Mouse (Mus musculus) olfactory bulb, adult 2 months (tissue): Measurements from ENCODE around the gene Mtcl1. TPM values are rescaled to one million over a fixed set of nuclear protein-coding genes. Genes with fewer than 3 reads are reported as not detected.

Source experiments
- H3K27ac ChIP-seq: fragments of 200-500 bp; 2 replicates; pipeline ENCODE4 v1.5.1; 2012; ENCODE audit warnings: low read depth, low read length; ENCODE audit not compliant: insufficient read depth
- H3K4me1 ChIP-seq: fragments of 200-500 bp; 2 replicates; pipeline ENCODE4 v1.6.1; 2012; ENCODE audit warnings: low read length; ENCODE audit not compliant: control insufficient read depth, insufficient read depth
- H3K4me3 ChIP-seq: fragments of 200-500 bp; 2 replicates; pipeline ENCODE4 v1.5.1; 2012; ENCODE audit warnings: mild to moderate bottlenecking, low read depth, low read length, moderate library complexity; ENCODE audit not compliant: insufficient read depth
- CTCF ChIP-seq: fragments of 200-500 bp; IDR thresholded peaks from 2 replicates; pipeline ENCODE4 v1.5.1; 2012; ENCODE audit warnings: low read depth, mild to moderate bottlenecking, low read length, moderate library complexity; ENCODE audit not compliant: insufficient read depth
- POLR2A ChIP-seq: fragments of 200-500 bp; IDR thresholded peaks from 2 replicates; pipeline ENCODE4 v1.6.1; 2012; ENCODE audit warnings: mild to moderate bottlenecking, low read depth, low read length, moderate library complexity; ENCODE audit not compliant: insufficient read depth
- WGBS: fragments of 180-500 bp; shearing (Covaris S2); methylation state at CpG from one replicate; pipeline ENCODE4 v1.1.7; 2018; 5-methylcytosine and 5-hydroxymethylcytosine counted together
- polyA plus RNA-seq: library from polyadenylated mRNA; stranded (reverse); fragments of >200 nt; gene quantifications from 2 replicates; pipeline ENCODE4 v1.2.4, GENCODE M21; 2012; ENCODE audit warnings: low replicate concordance; ENCODE audit not compliant: missing spikeins, insufficient read depth, insufficient read length

Gene Mtcl1
- polyA plus RNA-seq, 1 experiment = not detected

GRCm38 (mm10) chr17:66362287-66363016 lies 87.1 kb downstream of the Mtcl1 start:
- WGBS = 70% methylated on average over 15 of the region's 15 CpGs
- peaks cover 14% of the 10 kb centered on the region for H3K4me1 ChIP-seq
- no peak overlapping the region for H3K4me3 ChIP-seq
- H3K27ac ChIP-seq = no peak overlapping the region
- TF ChIP-seq CTCF (no peak), POLR2A (no peak)

GRCm38 (mm10) chr17:66358026-66358978 lies 91.2 kb downstream of the Mtcl1 start:
- Histone ChIP-seq H3K4me3 (no peak overlapping the region), H3K27ac (no peak overlapping the region), H3K4me1 (no peaks in the 10 kb centered on the region)
- 70% methylated on average over 27 of the region's 27 CpGs for WGBS
- TF ChIP-seq POLR2A (no peak), CTCF (no peak)

GRCm38 (mm10) chr17:66357171-66358025 lies 92.2 kb downstream of the Mtcl1 start:
- no peak for TF ChIP-seq POLR2A
- TF ChIP-seq CTCF = no peak
- no peak overlapping the region for H3K27ac ChIP-seq
- no peak overlapping the region for H3K4me3 ChIP-seq
- no peaks in the 10 kb centered on the region for H3K4me1 ChIP-seq
- 80% methylated on average over 9 of the region's 9 CpGs for WGBS

GRCm38 (mm10) chr17:66353907-66354306 lies 95.6 kb downstream of the Mtcl1 start:
- H3K4me3 ChIP-seq = no peak overlapping the region
- 85% methylated on average over 14 of the region's 14 CpGs for WGBS
- TF ChIP-seq CTCF = no peak
- TF ChIP-seq POLR2A = no peak
- H3K27ac ChIP-seq = no peak overlapping the region
- no peaks in the 10 kb centered on the region for H3K4me1 ChIP-seq

- WGBS = 58% methylated on average over 20 of the region's 20 CpGs
- TF ChIP-seq CTCF (no peak), POLR2A (no peak)
- Histone ChIP-seq H3K4me3 (no peak overlapping the region), H3K4me1 (no peaks in the 10 kb centered on the region), H3K27ac (no peak overlapping the region)
These were observed 96.5 kb downstream of the Mtcl1 start for GRCm38 (mm10) chr17:66352847-66353643.

- Histone ChIP-seq H3K4me3 (no peak overlapping the region), H3K27ac (no peak overlapping the region), H3K4me1 (no peaks in the 10 kb centered on the region)
- TF ChIP-seq CTCF (no peak), POLR2A (no peak)
- WGBS = 88% methylated on average over 6 of the region's 6 CpGs
These were observed 97.3 kb downstream of the Mtcl1 start for GRCm38 (mm10) chr17:66352219-66352618.

GRCm38 (mm10) chr17:66350689-66351088 lies 98.9 kb downstream of the Mtcl1 start:
- no peak overlapping the region for H3K27ac ChIP-seq
- TF ChIP-seq CTCF (no peak), POLR2A (no peak)
- H3K4me3 ChIP-seq = no peak overlapping the region
- H3K4me1 ChIP-seq = peaks cover 3% of the 10 kb centered on the region; the same call in 1 of the 2 replicates
- WGBS = 90% methylated on average over 11 of the region's 11 CpGs

- no peak overlapping the region for H3K4me3 ChIP-seq
- 45% methylated on average over 15 of the region's 15 CpGs for WGBS
- TF ChIP-seq POLR2A (no peak), CTCF (no peak)
- no peak overlapping the region for H3K27ac ChIP-seq
- H3K4me1 ChIP-seq = peaks cover 4% of the 10 kb centered on the region; the same call in 1 of the 2 replicates
These were observed 99.4 kb downstream of the Mtcl1 start for GRCm38 (mm10) chr17:66350127-66350526.
